Mouse (Mus musculus): ENCODE results near the gene Dnah6.

- no peak for TF ChIP-seq POLR2A (IDR thresholded peaks at IDR 0.05; ENCODE audit: control insufficient read depth, low read depth, low read length)
- TF ChIP-seq CTCF (IDR thresholded peaks at IDR 0.05; ENCODE audit: control insufficient read depth, insufficient read depth, insufficient replicate concordance, low read depth, low read length) = no peak
Observed at GRCm38 (mm10) chr6:73140836-73141235, 80.6 kb downstream of the Dnah6 start.

All from testis, adult 2 months (tissue).